Mouse (Mus musculus) cerebellum, adult 18-20 months (tissue): ENCODE data around the gene Stxbp2.
A peak's percentile ranks its signal among the peaks of the same experiment; 100 is the strongest.

Source experiments
- DNase-seq, 2 experiments: peaks; one replicate each; pipeline ENCODE4 v3.0.0; 2021

Gene Stxbp2

GRCm38 (mm10) chr8:3683408-3684176, 52.8 kb downstream of the Stxbp2 start:
- DNase-seq, result peak; percentile 77 to 78

DNA sequence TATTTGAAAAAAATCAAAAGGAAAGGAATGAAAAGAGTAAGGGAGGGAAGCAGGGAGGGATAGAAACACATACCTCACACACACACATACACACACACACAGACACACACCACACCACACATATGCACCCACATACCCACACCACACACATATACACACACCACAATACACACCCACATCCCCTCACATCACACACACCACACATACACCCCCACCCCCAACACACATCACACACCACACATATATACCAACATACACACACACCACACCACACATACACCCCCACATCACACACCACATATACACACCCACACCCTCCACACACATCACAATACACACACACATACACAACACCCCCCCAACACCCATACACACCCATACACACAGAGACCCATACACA, 53.8 kb downstream of the Stxbp2 start:
- no peak for DNase-seq

- DNase-seq, result no peak
Observed at GRCm38 (mm10) chr8:3685422-3685821, 54.7 kb downstream of the Stxbp2 start.

DNA sequence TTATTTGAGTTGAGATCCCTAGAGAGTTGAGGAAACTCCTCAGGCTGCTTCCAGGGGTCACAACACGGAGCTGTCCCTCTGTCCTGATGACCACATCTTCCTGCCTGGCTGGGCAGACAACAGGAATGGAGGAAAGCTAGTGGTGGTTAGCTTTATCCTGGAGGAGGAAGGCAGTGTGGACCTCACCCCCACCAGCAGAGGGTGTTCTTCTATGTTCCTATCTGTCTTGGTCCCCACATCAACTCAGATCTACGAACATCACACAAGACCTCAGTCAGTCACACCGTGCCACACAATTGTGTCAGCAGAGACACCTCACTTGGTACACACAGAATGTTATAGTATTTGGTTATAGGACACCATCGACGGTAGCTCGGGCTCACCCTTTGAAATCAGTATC, 56.8 kb downstream of the Stxbp2 start:
- no peak for DNase-seq

- DNase-seq, result no peak
Observed at GRCm38 (mm10) chr8:3690774-3691173, 60.0 kb downstream of the Stxbp2 start.
